Mouse (Mus musculus) liver, adult 2 months (tissue): ENCODE measurements at regions not wholly inside any gene's neighbourhood (a gene's known extent, or its start where the extent isn't known, plus 50 kb on each side); places are given as distances from the start of the nearest gene placed in this dataset.

Source experiments
- CTCF ChIP-seq: fragments of 200-500 bp; IDR thresholded peaks from 2 replicates; pipeline ENCODE4 v1.5.1; 2011; ENCODE audit warnings: low read depth, low read length, control low read depth
- POLR2A ChIP-seq: fragments of 200-500 bp; IDR thresholded peaks from 2 replicates; pipeline ENCODE4 v1.6.1; 2011; ENCODE audit warnings: low read length, control low read depth; ENCODE audit not compliant: insufficient read depth; ENCODE audit errors: extremely low read depth

DNA sequence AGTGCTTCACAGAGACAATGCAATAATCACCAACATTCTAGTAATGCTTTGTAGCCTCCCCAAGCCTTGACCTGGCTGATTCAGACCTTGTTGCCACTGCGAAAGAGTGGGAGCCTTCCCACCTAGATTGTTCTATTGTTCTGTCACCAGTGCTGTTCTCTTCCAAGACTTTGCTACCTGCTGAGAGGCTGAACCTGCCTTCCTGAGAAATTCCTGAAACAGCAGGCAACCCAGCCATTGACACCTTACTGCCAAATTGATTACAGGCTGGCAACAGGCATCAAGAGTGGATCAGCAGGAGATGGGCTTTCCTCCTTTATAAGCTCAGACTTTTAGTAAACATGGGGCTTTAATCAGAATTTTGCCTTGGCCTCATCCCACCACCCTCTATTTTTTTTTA lies 139.1 kb downstream of the Rfx6 start:
- TF ChIP-seq POLR2A: no peak
- TF ChIP-seq CTCF: no peak
